Mouse (Mus musculus) large intestine, adult 2 months (tissue): ENCODE data around the gene Rph3al. TPM values are rescaled to one million over a fixed set of nuclear protein-coding genes. Genes with fewer than 3 reads are reported as not detected.

Source experiments
- DNase-seq: peaks from one replicate; pipeline ENCODE4 v3.0.0-alpha.2; 2012; ENCODE audit warnings: low read depth, low spot score
- WGBS: fragments of 180-500 bp; shearing (Covaris S2); methylation state at CpG from one replicate; pipeline ENCODE4 v1.1.7; 2018; 5-methylcytosine and 5-hydroxymethylcytosine counted together
- polyA plus RNA-seq: library from polyadenylated mRNA; depleted of rRNA; stranded (reverse); fragments of >200 nt; gene quantifications from 2 replicates; pipeline ENCODE4 v1.2.3, GENCODE M21; 2012

Gene Rph3al
- polyA plus RNA-seq, 1 experiment, result 15.3 TPM

DNA sequence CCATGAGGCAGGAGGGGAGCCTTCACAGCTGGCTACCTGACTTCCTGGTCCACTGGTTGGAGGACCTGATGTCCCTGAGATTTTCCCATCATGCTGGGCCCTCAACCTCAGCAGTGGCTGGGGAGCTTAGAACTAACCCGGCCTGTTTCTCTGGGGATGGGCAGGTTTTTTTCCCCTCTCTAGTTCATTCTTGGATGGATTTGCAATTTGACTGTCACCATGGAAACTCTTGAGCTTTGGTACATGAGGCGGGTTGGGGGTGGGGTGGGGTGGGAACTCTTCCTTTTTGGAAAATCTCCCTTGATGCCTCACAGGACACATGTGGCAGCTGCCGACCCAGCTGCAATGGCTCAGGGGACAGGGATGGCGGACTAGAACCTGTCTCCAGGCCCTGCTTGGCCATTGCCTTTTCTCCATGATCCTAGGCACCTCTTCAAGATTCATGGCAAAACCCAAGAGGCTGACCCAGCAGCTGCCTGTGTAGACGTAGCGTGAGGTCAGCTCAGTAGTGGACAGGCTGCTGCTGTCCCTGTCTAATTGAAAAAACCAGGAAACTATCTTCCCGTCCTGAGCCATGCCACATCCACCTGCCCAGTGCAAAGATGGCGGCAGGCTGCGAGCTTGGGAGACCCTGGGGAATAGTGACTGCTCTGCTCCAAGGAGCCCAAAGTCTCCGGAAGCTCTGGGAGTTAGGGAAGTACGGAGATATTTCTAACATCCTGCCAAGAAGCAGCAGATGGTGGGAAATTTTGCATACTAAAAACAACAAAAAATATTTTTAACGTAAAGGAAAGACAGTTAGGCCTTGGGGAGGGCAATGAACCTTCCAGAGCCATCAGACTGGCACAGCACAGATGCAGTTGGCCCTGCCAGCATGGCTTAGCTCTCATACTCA, 98.4 kb downstream of the Rph3al start:
- 83% methylated on average over 12 of the region's 12 CpGs for WGBS
- no peak for DNase-seq

GRCm38 (mm10) chr11:75838861-75839426, 99.3 kb downstream of the Rph3al start:
- no peak for DNase-seq
- WGBS, result 78% methylated on average over 10 of the region's 10 CpGs

GRCm38 (mm10) chr11:75836240-75836610, 102.0 kb downstream of the Rph3al start:
- no peak for DNase-seq
- 90% methylated on average over 11 of the region's 11 CpGs for WGBS

GRCm38 (mm10) chr11:75835587-75836239, 102.5 kb downstream of the Rph3al start:
- DNase-seq, result no peak
- 73% methylated on average over 11 of the region's 11 CpGs for WGBS

- DNase-seq, result no peak
- WGBS, result 64% methylated on average over 6 of the region's 6 CpGs
Observed at GRCm38 (mm10) chr11:75833081-75833480, 105.1 kb downstream of the Rph3al start.

GRCm38 (mm10) chr11:75830386-75830785, 107.8 kb downstream of the Rph3al start:
- DNase-seq, result no peak
- 95% methylated on average over 3 of the region's 3 CpGs for WGBS

GRCm38 (mm10) chr11:75827414-75827813, 110.8 kb downstream of the Rph3al start:
- 73% methylated on average over 8 of the region's 8 CpGs for WGBS
- DNase-seq, result no peak

DNA sequence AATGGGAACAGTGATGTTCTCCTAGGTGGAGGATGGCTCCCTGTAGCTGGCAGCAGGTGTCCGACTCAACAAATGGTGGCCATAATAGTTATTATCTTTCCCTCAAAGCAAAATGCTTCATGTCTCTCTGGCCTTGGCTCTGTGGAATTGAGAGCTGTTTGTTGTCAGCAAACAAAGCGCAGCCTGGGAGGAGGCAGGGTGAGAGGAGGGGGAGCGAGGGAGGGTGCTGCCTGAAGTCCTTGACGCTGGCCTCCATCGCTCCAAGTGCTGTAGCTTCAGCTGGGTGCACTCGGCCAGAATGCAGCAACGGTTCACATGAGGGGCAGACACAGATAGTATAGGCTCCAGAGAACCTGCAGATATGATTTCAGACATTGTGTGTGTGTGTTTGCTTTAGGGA, 114.7 kb downstream of the Rph3al start:
- no peak for DNase-seq
- WGBS, result 42% methylated on average over 7 of the region's 7 CpGs

- DNase-seq, result no peak
- WGBS, result 78% methylated on average over 10 of the region's 10 CpGs
Observed at GRCm38 (mm10) chr11:75813085-75813484, 125.1 kb downstream of the Rph3al start.

DNA sequence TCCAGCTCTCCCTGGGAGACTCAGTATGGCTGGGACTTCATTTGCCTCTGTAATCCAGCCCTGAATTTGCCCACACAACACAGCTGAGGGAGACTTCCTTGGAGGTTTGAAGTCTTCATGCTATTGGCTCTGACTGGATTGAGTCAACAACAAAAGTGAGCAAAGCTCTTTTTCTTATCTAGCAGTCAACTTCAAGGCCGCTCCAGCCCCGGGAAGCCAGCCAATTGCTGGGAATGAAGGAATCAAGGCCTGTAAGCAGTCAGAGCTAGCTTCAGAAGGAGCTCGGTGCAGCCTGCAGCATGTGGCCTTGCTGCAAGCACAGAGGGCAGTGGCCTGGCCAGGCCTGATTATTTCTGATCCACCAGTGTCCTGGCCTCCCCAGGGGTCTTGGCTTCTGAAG, 126.3 kb downstream of the Rph3al start:
- peak; percentile 79 for DNase-seq
- 15% methylated on average over 3 of the region's 3 CpGs for WGBS

- WGBS, result 94% methylated on average over 3 of the region's 3 CpGs
Observed at GRCm38 (mm10) chr11:75810526-75810925, 127.7 kb downstream of the Rph3al start.

GRCm38 (mm10) chr11:75807486-75807885, 130.7 kb downstream of the Rph3al start:
- WGBS, result 58% methylated on average over 5 of the region's 5 CpGs
- no peak for DNase-seq

More at GRCm38 (mm10) chr11:75810526-75810925, 127.7 kb downstream of the Rph3al start:
- DNase-seq, result no peak

DNA sequence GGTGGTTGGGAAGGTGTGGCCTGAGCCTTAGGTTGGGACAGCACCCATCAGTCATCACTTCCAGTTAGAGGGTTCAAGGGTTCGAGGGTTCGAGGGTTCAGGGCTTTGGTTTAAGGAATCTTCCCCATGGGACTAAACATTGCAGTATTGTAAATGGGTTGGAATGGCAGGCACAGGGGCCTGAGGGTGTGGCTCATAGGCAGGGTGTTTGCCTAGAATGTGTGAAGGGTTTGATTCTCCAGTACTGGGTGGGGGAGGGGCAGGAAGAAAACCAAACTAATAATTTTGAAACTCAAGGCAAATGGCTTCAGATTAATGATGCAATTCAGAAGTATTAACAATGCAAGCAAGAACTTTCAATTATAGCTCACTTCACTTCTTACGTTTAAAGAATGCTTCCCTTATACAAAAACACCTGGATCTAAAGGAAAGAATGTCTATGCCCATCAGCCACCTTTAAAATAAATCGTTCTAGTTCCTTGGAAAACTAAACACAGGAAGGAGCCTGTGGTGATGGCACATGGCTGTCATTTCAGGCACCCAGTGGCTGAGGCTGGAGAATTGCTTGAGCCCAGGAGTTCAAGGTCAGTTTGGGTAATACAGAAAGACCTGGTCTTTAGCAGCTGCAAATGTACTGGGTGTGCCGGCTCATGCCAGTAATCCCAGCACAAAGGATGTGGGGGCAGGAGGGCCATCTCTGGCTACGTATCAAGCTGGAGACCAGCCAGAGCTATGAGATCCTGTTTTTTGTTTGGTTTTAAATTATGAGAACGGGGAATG, 136.3 kb downstream of the Rph3al start:
- DNase-seq, result no peak
- WGBS, result 70% methylated on average over 7 of the region's 7 CpGs

DNA sequence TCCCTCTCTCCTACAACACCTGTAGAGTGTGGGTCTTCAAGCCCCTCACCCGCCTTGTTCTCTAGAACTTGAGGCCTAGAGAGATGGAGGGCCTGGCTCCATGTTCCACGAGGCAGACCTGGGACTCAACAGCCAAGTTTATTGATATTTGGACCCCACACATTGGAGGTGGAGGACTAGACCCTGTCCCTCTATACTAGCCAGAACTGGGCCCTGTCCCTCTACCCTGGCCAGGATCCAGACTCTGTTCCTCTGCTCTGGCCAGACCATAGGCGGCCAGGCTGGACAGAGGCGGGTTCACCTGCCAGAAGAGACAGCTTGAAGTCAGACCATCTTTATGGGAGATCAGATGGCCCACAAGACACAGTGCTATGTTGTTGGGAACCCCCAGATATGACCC, 136.9 kb downstream of the Rph3al start:
- DNase-seq, result no peak
- WGBS, result 82% methylated on average over 4 of the region's 4 CpGs

GRCm38 (mm10) chr11:75796536-75797246, 141.5 kb downstream of the Rph3al start:
- DNase-seq, result no peak

DNA sequence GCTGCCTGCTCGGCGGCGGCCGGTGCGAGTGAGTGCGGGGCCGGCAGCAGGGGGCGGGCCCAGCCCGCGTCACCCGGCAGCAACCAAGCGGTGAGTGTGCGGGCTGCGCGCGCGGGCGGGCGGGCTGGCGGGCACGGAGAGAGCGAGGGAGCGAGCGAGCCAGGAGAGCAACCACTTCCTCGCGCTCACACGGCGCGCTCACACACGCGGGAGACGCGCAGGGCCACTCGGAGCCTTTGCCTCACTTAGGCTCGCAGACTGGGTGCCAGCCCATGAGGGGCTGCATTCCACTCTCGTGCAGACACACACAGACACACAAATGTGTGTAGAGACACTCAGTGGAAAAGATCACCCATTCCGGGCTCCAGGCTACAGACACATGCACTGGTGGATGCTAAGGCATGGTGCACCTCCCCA, 142.2 kb downstream of the Rph3al start, which contains the start of gene Doc2b:
Gene Doc2b (minus strand): TSS at position 21 of the 417 bp plus-strand sequence.
- WGBS, result 18% methylated on average over 37 of the region's 37 CpGs
- no peak for DNase-seq

More at GRCm38 (mm10) chr11:75796536-75797246, 141.5 kb downstream of the Rph3al start:
- 74% methylated on average over 13 of the region's 13 CpGs for WGBS

GRCm38 (mm10) chr11:75795321-75795636, 142.9 kb downstream of the Rph3al start:
- DNase-seq, result no peak
- 1% methylated on average over 42 of the region's 42 CpGs for WGBS

DNA sequence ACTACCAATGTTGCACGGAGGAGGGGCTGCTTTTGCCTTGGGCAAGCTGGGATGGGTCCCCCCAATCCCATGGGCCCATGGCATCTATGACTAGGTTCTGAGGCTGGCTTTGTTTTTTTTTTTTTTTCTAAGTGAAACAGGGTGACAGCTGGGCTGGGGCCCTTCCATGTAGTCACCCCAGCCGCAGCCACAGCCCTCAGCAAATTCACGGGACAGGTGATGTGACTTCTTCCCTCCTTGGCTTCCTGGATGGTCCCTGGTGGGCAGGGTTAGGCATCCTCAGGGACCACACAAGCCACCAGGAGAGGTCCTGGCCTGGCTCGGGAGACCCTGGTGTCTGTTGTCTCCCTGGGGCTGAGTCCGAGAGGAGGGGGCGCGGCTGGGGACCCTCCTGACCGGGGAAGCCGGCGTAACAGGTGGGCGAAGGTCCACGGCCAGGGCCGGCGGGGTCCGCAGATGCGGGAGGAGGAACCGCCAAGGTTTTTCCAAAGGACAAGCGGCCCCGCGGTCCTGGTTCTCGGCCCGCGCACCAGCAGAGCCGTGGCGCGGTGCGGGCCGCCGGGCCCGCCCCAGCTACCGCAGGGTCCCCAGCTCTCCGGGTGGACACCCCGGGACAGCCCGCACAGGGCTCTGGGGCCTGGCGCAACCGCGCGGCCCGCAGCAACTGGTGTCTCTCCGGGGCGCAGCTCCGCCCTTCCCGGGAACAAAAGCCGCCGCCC, 143.5 kb downstream of the Rph3al start:
- no peak for DNase-seq
- 21% methylated on average over 36 of the region's 45 CpGs for WGBS

DNA sequence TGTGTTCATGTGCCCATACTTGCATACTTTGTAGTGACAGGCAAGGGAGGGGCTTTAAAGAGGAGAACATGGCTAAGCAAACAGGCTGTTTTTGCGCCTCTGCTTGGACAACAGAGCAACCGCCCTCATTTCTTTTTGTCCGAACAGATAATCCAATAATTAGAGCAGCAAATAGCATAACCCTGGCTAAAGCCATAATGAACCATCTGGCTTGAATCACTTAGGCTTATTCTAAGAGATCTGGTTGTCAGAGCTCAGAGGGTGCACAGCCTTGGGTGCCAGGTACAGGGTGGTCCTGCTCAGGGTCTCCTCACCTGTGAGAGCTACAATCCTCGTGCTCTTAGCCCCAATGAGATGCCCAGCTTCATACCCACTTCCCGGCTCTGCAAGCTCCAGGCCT, 144.9 kb downstream of the Rph3al start:
- 76% methylated on average over 5 of the region's 5 CpGs for WGBS

More for the DNA sequence above, 144.9 kb downstream of the Rph3al start:
- no peak for DNase-seq
